Comparison of ENCODE assay signal across 9 mouse cellular contexts in genomic region chr8:94954921-94955758, GRCm38 (mm10). TPM values are rescaled to one million over a fixed set of nuclear protein-coding genes. Genes with fewer than 3 reads are reported as not detected.
DNase-seq lines count a peak whose midpoint lies in the region; ATAC-seq lines count a peak whose summit lies in the region.
"Had no signal": no experiment of that assay in that cellular context is flagged by ENCODE, and none has a peak within 500 bp of the region (broad histone marks: within the 10 kb centered on the region; RNA-seq: fewer than 3 reads in every experiment).

No protein-coding gene starts in this region.

- intact Hi-C loops in left cerebral cortex, postnatal 25 days (cut with DNase I): loop anchor here (5.0 kb wide), 1 partner anchor 252 kb away; no protein-coding TSS in a partner anchor

- peak; percentile 42 for DNase-seq in adrenal gland, postnatal 10 days
- DNase-seq in adrenal gland, adult 8-10 months: no peak
- DNase-seq in forelimb bud, embryonic 11.5 days (ENCODE audit: low read depth, low spot score): peak; percentile 30
- DNase-seq in left cerebral cortex, postnatal 25 days (ENCODE audit: low spot score in 2 of 2): peak; percentile 39 to 69
- DNase-seq in thymus, postnatal 4 days: peak; percentile 75

- peak; percentile 28; the same call in 1 of the 2 replicates for ATAC-seq in neural tube, embryonic 14.5 days (ENCODE audit: low read depth)
- ATAC-seq in neural tube, embryonic 15.5 days (ENCODE audit: low FRiP score): no peak
- ATAC-seq in megakaryocyte-erythroid progenitor cell, adult 5-6 weeks (replicated peaks; ENCODE audit: low FRiP score, low TSS enrichment, poor library complexity, severe bottlenecking): peak; percentile 82

- H3K27ac ChIP-seq in neural tube, embryonic 14.5 days (ENCODE audit: low read depth, low read length): no peak overlapping the region
- no peak overlapping the region for H3K27ac ChIP-seq in neural tube, embryonic 15.5 days (replicated peaks)

- H3K4me1 ChIP-seq in neural tube, embryonic 14.5 days (ENCODE audit: control insufficient read depth, insufficient read depth, low read length): 0 out of 2 replicates have a peak, but pooled peaks cover 5% of the 10 kb centered on the region
- peaks cover 10% of the 10 kb centered on the region for H3K4me1 ChIP-seq in neural tube, embryonic 15.5 days

- H3K36me3 ChIP-seq in neural tube, embryonic 14.5 days (ENCODE audit: control insufficient read depth, insufficient read depth, low read length): no peaks in the 10 kb centered on the region
- no peaks in the 10 kb centered on the region for H3K36me3 ChIP-seq in neural tube, embryonic 15.5 days

- H3K9me3 ChIP-seq in neural tube, embryonic 14.5 days (ENCODE audit: control insufficient read depth, low read length): no peaks in the 10 kb centered on the region
- H3K9me3 ChIP-seq in neural tube, embryonic 15.5 days (replicated peaks): no peaks in the 10 kb centered on the region

- H3K9ac ChIP-seq in neural tube, embryonic 14.5 days (replicated peaks; ENCODE audit: low read depth, low read length): no peak overlapping the region
- no peak overlapping the region for H3K9ac ChIP-seq in neural tube, embryonic 15.5 days (replicated peaks)

- H3K4me3 ChIP-seq in neural tube, embryonic 14.5 days (ENCODE audit: low read depth, low read length): no peak overlapping the region
- no peak overlapping the region for H3K4me3 ChIP-seq in neural tube, embryonic 15.5 days (replicated peaks)

- no peak overlapping the region for H3K4me2 ChIP-seq in neural tube, embryonic 14.5 days (ENCODE audit: low read depth, low read length)
- H3K4me2 ChIP-seq in neural tube, embryonic 15.5 days: no peak overlapping the region

- WGBS in neural tube, embryonic 14.5 days: 43% methylated on average over 9 of the region's 9 CpGs
- 40% methylated on average over 9 of the region's 9 CpGs for WGBS in neural tube, embryonic 15.5 days

- H3K27me3 ChIP-seq in neural tube, embryonic 14.5 days (ENCODE audit: control insufficient read depth, insufficient read depth, low read length): no peaks in the 10 kb centered on the region
- H3K27me3 ChIP-seq in neural tube, embryonic 15.5 days (replicated peaks): no peaks in the 10 kb centered on the region

RNA-seq across cellular contexts. Expression of gene Adgrg1, which starts 19.4 kb away (rescaled TPM):
- total RNA-seq in adrenal gland, postnatal 10 days (2021): 10 to 100 TPM; 35.9 to 48.9 TPM
- 10 to 100 TPM; 14.6 to 60.9 (median 38.3) TPM for total RNA-seq in adrenal gland, adult 8-10 months (2022)
- polyA plus RNA-seq in neural tube, embryonic 14.5 days (2014; fragmentation: Nextera tagmentation; extraction: Ambion mirVana): 93.5 and 116 TPM in 2 replicates
- 80.9 and 96.9 TPM in 2 replicates for polyA plus RNA-seq in neural tube, embryonic 15.5 days (2015; fragmentation: Nextera tagmentation; extraction: Ambion mirVana)
- 10 to 100 TPM; 67.2 to 94.5 TPM for total RNA-seq in left cerebral cortex, postnatal 25 days (2021)
- 150 and 156 TPM in 2 replicates for total RNA-seq in megakaryocyte-erythroid progenitor cell, adult 5-6 weeks (2014; fragmentation: Nextera tagmentation)
- 85.4 and 123 TPM in 2 replicates for total RNA-seq in megakaryocyte-erythroid progenitor cell, adult 5-6 weeks (2017)

RNA-seq across cellular contexts. Expression of gene Adgrg5, which starts 31.6 kb away (rescaled TPM):
- under 1 TPM; 0.27 to 0.82 TPM for total RNA-seq in adrenal gland, postnatal 10 days (2021)
- 1 to 10 TPM in 2 of 4 experiments, under 1 TPM in 2; 0.49 to 2.0 (median 0.94) TPM for total RNA-seq in adrenal gland, adult 8-10 months (2022)
- 0.11 and 0.21 TPM in 2 replicates for polyA plus RNA-seq in neural tube, embryonic 14.5 days (2014; fragmentation: Nextera tagmentation; extraction: Ambion mirVana)
- polyA plus RNA-seq in neural tube, embryonic 15.5 days (2015; fragmentation: Nextera tagmentation; extraction: Ambion mirVana): 0.28 and 1.3 TPM in 2 replicates
- not detected for total RNA-seq in left cerebral cortex, postnatal 25 days (2021)
- 0.69 and 1.4 TPM in 2 replicates for total RNA-seq in megakaryocyte-erythroid progenitor cell, adult 5-6 weeks (2014; fragmentation: Nextera tagmentation)
- total RNA-seq in megakaryocyte-erythroid progenitor cell, adult 5-6 weeks (2017): 0.30 and 1.8 TPM in 2 replicates
- total RNA-seq: layer of hippocampus, postnatal 14 days had no signal

RNA-seq across cellular contexts. Expression of gene Ccdc102a, which starts 37.2 kb away (rescaled TPM):
- total RNA-seq in adrenal gland, postnatal 10 days (2021): 10 to 100 TPM; 11.0 to 11.7 TPM
- 10 to 100 TPM in 2 of 4 experiments, 1 to 10 TPM in 2; 6.9 to 11.1 (median 8.6) TPM for total RNA-seq in adrenal gland, adult 8-10 months (2022)
- 2.9 and 7.9 TPM in 2 replicates for polyA plus RNA-seq in neural tube, embryonic 14.5 days (2014; fragmentation: Nextera tagmentation; extraction: Ambion mirVana)
- polyA plus RNA-seq in neural tube, embryonic 15.5 days (2015; fragmentation: Nextera tagmentation; extraction: Ambion mirVana): 6.2 and 13.2 TPM in 2 replicates
- total RNA-seq in left cerebral cortex, postnatal 25 days (2021): 1 to 10 TPM; 1.5 to 1.7 TPM
- total RNA-seq in megakaryocyte-erythroid progenitor cell, adult 5-6 weeks (2014; fragmentation: Nextera tagmentation): not detected in 2 replicates
- 0.85 and 1.1 TPM in 2 replicates for total RNA-seq in megakaryocyte-erythroid progenitor cell, adult 5-6 weeks (2017)
